Mouse (Mus musculus) heart, adult 8-10 months (tissue): ENCODE data around the gene Col9a1. TPM values are rescaled to one million over a fixed set of nuclear protein-coding genes. Genes with fewer than 3 reads are reported as not detected.

Experiments
- DNase-seq: peaks from one replicate; pipeline ENCODE4 v3.0.0; 2022; ENCODE audit warnings: low spot score
- total RNA-seq, 4 experiments: library from RNA; stranded (reverse); gene quantifications; 2 replicates each; pipeline ENCODE4 v1.2.4; 2022

The Col9a1 gene
- total RNA-seq, 4 experiments from 2014 or later = not detected

GRCm38 (mm10) chr1:24294979-24295942, 117.9 kb downstream of the Col9a1 start:
- no peak for DNase-seq

GRCm38 (mm10) chr1:24300700-24301099, 123.3 kb downstream of the Col9a1 start:
- no peak for DNase-seq

Other genes with a start within 250 kb of the Col9a1 start
- 10 to 100 TPM; 90.9 to 97.1 (median 92.2) TPM for gene Sdhaf4, start 172.0 kb upstream of the Col9a1 start, total RNA-seq
- 10 to 100 TPM; 18.0 to 23.5 (median 20.3) TPM for gene Fam135a, start 77.3 kb upstream of the Col9a1 start, total RNA-seq